Mouse (Mus musculus): ENCODE measurements around the gene Padi6. TPM values are rescaled to one million over a fixed set of nuclear protein-coding genes. Genes with fewer than 3 reads are reported as not detected.

The Padi6 gene
- total RNA-seq, 2 experiments from 2014 or later = 0.10 TPM; not detected in 1

GRCm38 (mm10) chr4:140688044-140688825 lies 54.2 kb downstream of the Padi6 start:
- no peak for DNase-seq (ENCODE audit: low spot score in 2 of 2)

- no peak for DNase-seq (ENCODE audit: low spot score in 2 of 2)
These were observed 57.6 kb downstream of the Padi6 start for GRCm38 (mm10) chr4:140684881-140685303.

- DNase-seq (ENCODE audit: low spot score in 2 of 2) = peak in 1 of 2 experiments; percentile 71
These were observed 58.1 kb downstream of the Padi6 start for GRCm38 (mm10) chr4:140684141-140684871.

- DNase-seq (ENCODE audit: low spot score in 2 of 2) = no peak
These were observed 58.8 kb downstream of the Padi6 start for GRCm38 (mm10) chr4:140683608-140684007.

DNA sequence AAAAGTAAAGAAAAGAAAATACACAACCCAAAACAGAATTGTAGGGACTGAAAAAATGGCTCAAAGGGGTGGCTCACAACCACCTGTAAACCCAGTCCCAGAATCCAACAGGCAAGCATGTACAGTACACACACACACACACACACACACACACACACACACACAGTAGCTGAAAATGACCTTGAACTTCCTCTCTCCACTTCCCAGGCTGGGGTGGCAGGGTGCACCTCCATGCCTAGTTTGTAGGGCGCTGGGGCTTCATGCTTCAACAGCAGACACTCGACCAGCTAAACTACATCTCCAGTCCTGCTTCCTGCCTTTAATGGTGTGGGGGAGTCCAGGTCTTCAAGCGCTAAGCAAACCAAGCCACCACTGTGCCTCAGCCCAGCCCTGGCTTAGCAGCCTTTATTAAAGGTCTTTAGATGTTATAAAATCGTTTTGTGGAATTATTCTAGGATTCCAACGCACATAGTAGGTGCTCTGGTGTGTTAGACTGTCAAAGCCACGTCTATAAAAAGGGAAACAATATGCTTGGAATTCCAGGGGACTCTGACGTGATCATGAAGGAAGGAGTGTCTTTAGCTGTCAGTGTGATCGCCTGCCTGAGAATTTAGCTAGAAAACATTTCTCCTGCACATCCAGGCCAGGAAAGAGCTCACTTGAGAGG lies 61.6 kb downstream of the Padi6 start:
- DNase-seq (ENCODE audit: low spot score in 2 of 2) = no peak

- DNase-seq (ENCODE audit: low spot score in 2 of 2) = peak; percentile 64 to 80
These were observed 62.6 kb downstream of the Padi6 start for GRCm38 (mm10) chr4:140679723-140680380.

DNA sequence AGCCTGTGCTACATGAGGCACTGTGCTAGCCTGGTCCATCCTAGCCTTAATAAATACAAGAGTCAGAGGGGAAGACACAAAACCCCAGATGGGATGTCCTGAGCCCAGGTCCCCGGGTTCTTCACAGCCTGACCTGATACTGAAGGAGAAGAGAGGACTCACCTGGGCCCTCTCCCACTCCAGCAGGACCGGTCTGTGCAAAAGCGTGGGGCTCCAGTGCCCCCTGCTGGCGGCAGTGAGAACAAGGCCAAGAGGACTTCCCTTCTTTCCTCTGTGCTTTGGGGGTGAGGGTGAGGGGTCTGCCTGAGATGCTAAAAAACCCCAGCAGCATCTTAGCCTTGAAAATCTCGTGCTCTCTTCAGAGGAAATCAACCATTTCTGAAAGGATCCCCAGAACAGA lies 63.4 kb downstream of the Padi6 start:
- no peak for DNase-seq (ENCODE audit: low spot score in 2 of 2)

Small RNA genes lying within 50 kb of the gene (microRNA-seq; reads per million reads assigned to microRNA genes)
- not detected for gene Gm23045
- gene Gm25951 = not detected

Other genes starting within 250 kb of the Padi6 start
- gene Arhgef10l, start 76.6 kb downstream of the Padi6 start, total RNA-seq (2021) = 10 to 100 TPM; 53.6 to 54.6 TPM
- gene Rcc2, start 42.1 kb downstream of the Padi6 start, total RNA-seq (2021) = 10 to 100 TPM; 43.3 to 44.1 TPM
- under 1 TPM; 0.29 to 0.52 TPM for gene Padi4, start 31.6 kb upstream of the Padi6 start, total RNA-seq (2021)
- under 1 TPM; 0.15 to 0.18 TPM for gene Padi3, start 68.0 kb upstream of the Padi6 start, total RNA-seq (2021)
- not detected for gene Padi1, start 103.1 kb upstream of the Padi6 start, total RNA-seq (2021)
- gene Padi2, start 163.7 kb upstream of the Padi6 start, total RNA-seq (2021) = 10 to 100 TPM; 73.9 to 78.5 TPM
- 100 to 1,000 TPM; 295 to 300 TPM for gene Sdhb, start 218.6 kb upstream of the Padi6 start, total RNA-seq (2021)
- 10 to 100 TPM; 28.4 to 28.6 TPM for gene Atp13a2, start 244.2 kb upstream of the Padi6 start, total RNA-seq (2021)

Data from gastrocnemius, postnatal 4 days (tissue).